Mouse (Mus musculus): Measurements from ENCODE around the gene Vil1. TPM values are rescaled to one million over a fixed set of nuclear protein-coding genes. Genes with fewer than 3 reads are reported as not detected.

Gene Vil1
- not detected in 2 replicates for total RNA-seq (2015)
- total RNA-seq (2017) = not detected in 2 replicates

DNA sequence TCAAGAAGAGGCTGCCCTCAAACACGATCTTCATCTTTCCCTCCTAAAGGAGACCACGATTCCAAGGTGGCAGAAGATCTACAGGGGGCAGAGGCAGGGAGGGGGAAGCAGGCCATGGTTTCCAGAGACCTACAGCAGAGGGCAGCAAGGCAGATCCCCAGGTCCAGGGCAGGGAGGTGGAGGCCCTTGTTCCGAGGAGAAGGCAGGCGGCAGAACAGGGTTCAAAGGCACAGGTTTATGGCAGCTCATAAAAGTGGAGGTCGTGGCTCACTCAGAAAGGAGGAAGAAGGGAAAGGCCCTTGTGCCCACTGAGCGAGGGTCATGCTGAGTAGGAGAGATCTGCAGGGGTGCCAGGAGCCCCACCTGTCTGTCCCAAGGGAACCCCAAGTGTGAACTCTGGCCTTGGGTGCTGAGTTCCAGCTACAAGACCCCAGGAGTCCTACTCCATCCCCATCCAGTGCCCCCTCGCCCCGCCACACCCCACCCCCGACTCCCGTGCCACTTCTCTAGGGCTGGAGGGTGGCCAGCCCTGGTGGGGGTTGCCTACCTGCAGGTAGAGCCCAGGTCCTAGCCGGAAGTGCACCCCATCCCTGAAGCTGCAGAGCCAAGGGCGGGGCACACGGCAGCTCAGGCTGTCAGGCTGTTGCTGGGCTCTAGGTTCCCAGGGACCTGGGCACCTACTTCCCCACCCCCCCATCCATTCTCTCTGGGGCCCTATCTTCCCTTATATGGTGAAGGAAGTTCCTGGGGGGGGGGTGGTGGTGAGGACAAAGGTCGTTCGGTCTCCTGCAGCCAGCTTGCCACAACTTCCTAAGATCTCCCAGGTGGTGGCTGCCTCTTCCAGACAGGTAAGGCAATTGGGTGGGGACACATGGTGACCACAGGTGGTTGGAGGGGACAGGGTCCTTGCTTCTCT, at the start of gene Vil1:
Gene Vil1, plus strand, starts transcription at position 788 of the 916 bp plus-strand sequence.
- ATAC-seq (ENCODE audit: poor library complexity, severe bottlenecking) = peak; percentile 47; the same call in 1 of the 2 replicates

DNA sequence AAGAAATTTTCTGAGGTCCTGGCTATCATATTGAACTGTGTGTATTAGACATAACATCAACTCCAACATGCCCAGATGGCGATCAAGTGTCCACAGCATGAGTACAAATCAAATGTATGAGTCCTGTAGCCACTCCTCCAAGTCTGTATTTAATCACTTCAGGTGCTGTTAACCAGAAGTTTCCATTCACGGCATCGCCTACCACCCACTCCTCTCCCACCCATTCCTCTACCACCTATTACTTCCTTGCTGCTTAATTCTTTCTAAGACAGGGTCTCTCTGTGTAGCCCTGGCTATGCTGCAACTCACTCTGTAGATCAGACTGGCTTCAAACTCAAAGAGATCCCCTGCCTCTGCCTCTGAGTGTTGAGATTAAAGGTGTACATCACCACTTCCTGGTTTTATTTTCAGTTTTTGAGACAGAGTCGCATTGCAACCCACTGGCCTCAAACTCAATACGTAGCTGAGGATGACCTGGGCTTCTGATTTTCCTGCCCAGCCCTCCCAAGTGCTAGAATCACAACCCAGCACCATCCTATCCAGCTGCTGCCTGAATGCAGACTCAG, 49.1 kb upstream of the Vil1 start:
- no peak for ATAC-seq (ENCODE audit: poor library complexity, severe bottlenecking)

DNA sequence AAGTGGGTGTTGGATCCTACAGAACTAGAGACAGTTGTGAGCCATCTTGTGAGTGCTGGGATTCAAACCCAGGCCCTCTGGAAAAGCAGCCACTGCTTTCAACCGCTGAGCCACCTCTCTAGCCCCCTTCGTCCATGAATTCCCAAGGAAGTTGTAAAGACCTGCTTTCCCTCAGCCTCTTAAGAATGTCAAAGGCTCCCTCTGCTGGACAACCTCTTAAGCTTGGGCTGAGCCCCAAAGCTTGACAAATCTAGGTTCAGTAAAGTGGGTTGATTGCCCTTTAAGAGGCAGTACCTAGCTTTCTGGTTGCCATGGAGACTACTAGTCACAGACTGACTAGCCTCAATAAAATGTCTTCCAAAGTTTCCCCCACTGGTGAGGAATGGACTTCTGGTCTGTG, 47.4 kb upstream of the Vil1 start, which contains the start of gene Catip:
Gene Catip, plus strand, starts transcription at position 297 of the 400 bp plus-strand sequence.
- ATAC-seq (ENCODE audit: poor library complexity, severe bottlenecking) = peak; percentile 89

- ATAC-seq (ENCODE audit: poor library complexity, severe bottlenecking) = no peak
These were observed 46.6 kb upstream of the Vil1 start for GRCm38 (mm10) chr1:74362325-74363229.

GRCm38 (mm10) chr1:74363437-74363836, 45.7 kb upstream of the Vil1 start:
- no peak for ATAC-seq (ENCODE audit: poor library complexity, severe bottlenecking)

DNA sequence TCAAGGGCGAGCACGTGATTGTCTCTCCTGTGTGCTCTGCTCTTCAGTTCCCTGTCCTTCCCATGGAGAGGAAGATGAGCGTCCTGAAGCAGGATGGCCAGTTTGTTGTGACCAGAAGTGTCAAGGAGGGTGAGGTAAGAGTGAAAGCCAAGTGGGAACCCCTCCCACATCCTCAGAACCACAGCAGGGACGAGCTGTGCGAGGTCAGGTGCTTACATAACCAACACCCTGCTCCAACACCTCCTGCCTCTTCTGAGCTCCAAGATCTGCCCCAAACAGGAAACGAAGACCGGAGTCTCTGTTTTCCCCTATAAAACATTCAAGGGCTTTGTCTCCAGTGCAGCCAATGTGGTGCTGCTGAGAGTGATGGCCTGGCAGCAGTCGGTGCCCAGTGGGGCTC, 44.9 kb upstream of the Vil1 start:
- ATAC-seq (ENCODE audit: poor library complexity, severe bottlenecking) = no peak

- ATAC-seq (ENCODE audit: poor library complexity, severe bottlenecking) = peak; percentile 91
These were observed 41.1 kb upstream of the Vil1 start for GRCm38 (mm10) chr1:74367886-74368645.

- ATAC-seq (ENCODE audit: poor library complexity, severe bottlenecking) = no peak
These were observed 39.1 kb upstream of the Vil1 start for GRCm38 (mm10) chr1:74370040-74370439.

DNA sequence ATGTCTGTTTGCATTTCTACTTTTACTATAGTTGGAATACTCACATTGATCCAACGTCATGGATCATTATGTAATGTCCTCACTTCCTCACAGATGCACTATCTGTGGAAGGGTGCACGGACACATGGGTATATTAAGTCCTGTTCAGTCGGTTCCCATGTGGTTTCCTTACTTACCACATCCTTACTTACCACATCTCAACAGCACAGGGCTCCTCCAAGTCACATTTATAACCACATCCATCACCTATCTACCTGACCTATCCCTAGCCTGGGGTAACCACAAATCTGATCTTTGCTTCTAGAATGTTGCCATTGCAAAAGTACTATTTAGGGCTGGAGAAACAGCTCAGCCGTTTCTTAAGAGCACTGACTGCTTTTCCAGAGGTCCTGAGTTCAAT, 35.8 kb upstream of the Vil1 start:
- peak; percentile 54 for ATAC-seq (ENCODE audit: poor library complexity, severe bottlenecking)

GRCm38 (mm10) chr1:74374980-74375379, 34.2 kb upstream of the Vil1 start, which contains the start of gene Slc11a1:
Gene Slc11a1 (plus strand): TSS chr1:74375195.
- peak; percentile 88 for ATAC-seq (ENCODE audit: poor library complexity, severe bottlenecking)

DNA sequence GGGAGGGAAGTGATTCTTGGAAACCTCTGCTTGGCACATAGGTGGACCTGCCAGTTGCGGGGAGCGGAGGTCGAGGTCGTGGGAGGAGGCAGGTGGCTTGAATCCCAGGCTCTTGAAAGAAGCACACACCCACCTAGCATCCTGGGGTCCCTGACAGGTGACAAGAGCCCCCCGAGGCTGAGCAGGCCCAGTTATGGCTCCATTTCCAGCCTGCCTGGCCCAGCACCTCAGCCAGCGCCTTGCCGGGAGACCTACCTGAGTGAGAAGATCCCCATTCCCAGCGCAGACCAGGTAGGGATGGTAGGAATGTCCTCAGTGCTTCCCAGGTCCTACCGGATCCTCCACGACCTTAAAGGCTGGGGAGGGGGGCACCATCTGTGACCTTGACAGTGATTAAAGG, 33.6 kb upstream of the Vil1 start:
- ATAC-seq (ENCODE audit: poor library complexity, severe bottlenecking) = peak; percentile 64

DNA sequence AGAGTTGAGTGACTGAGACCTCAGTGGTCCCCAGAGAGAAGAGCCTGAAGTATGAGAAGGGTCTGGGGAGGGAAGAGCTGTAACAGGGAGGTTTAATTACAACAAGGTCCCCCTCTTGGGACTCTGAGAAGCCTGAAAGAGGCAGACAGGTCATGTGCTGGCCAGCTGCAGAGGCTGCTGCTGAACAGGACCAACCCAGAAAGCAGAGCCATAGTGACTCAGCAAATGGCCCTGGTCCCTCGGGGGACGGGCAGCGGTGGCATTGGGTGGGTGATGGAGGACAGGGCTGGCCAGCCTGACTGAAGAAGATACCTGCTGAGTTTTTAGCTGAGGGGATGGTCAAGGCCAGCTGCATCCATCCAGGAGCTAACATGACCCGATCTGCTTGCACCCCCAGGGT, 32.8 kb upstream of the Vil1 start:
- ATAC-seq (ENCODE audit: poor library complexity, severe bottlenecking) = no peak

DNA sequence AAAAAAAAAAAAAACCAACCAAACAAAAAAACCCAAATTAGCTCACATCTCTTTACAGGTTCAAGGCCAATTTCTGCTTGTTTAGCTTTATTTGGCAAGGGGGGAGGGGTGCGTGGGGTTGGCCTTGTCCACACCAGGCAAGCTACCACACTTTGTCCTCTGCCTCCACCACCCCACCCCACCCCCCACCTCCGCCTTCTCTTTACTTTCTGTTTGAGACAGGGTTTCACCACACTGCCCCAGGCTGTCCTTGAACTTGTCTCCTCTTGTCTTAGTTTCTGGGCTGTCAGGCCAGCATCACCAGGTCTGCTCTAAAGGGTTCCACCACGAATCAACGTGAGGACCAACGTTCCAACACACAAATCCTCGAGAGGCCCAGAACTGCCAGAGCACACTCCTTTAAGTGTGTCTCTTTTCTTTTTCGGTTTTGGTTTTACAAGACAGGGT, 30.1 kb upstream of the Vil1 start:
- ATAC-seq (ENCODE audit: poor library complexity, severe bottlenecking) = no peak

DNA sequence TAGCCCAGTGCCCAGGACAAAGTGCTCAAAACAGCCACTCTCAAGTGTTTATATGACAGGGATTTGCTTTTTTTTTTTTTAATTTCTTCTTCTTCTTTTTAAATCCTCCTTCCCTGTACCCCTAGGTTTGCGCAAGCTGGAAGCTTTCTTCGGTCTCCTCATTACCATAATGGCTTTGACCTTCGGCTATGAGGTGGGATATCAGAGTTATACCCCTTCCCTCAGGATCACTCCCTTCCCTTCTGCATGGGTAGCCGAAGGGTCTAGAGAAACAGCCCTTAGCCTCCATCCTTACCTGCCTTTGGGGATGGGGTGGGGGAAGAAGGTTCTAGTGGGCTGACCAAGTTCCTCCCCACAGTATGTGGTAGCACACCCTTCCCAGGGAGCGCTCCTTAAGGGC, 28.7 kb upstream of the Vil1 start:
- ATAC-seq (ENCODE audit: poor library complexity, severe bottlenecking) = no peak

- ATAC-seq (ENCODE audit: poor library complexity, severe bottlenecking) = peak; percentile 76
These were observed 27.6 kb upstream of the Vil1 start for GRCm38 (mm10) chr1:74381588-74382021.

- no peak for ATAC-seq (ENCODE audit: poor library complexity, severe bottlenecking)
These were observed 25.8 kb upstream of the Vil1 start for GRCm38 (mm10) chr1:74383385-74383784.

GRCm38 (mm10) chr1:74384525-74384924, 24.7 kb upstream of the Vil1 start:
- no peak for ATAC-seq (ENCODE audit: poor library complexity, severe bottlenecking)

DNA sequence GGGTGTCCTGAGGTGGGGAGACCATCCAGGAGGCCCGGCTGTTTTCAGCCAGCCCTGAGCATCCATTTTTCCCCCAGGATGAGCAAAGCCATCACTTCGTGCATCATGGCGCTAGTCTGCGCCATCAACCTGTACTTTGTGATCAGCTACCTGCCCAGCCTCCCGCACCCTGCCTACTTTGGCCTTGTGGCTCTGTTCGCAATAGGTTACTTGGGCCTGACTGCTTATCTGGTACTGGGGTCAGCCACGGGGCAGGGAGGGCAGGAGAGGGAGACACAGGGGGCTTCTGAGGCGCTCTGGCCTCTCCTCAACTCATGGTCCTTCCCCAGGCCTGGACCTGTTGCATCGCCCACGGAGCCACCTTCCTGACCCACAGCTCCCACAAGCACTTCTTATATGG, 24.1 kb upstream of the Vil1 start:
- no peak for ATAC-seq (ENCODE audit: poor library complexity, severe bottlenecking)

GRCm38 (mm10) chr1:74385531-74385930, 23.6 kb upstream of the Vil1 start:
- ATAC-seq (ENCODE audit: poor library complexity, severe bottlenecking) = no peak

DNA sequence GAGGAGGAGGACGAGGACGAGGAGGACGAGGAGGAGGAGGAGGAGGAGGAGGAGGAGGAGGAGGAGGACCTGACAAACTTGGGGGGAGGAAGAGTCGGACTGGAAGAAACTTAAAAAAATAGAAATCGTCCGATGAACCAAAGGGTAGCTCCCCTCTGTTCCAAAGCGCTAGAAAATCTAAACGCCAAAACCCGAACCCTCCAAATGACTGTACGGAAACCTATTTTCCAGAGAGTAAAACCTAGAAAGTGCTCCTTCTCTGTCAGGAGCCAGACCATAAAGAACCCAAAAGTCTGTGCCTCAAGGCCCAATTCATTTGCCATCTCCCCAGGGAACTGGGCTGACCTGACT, 22.8 kb upstream of the Vil1 start:
- ATAC-seq (ENCODE audit: poor library complexity, severe bottlenecking) = no peak

Measured in megakaryocyte, adult 5-6 weeks (primary cell).